Mouse (Mus musculus) CD4-positive helper T cell, adult 2 months (primary cell): Measurements from ENCODE around the gene Ern1.
"Not testable (repeated sequence)": the region's sequence is repeated elsewhere in the genome, so short reads cannot be mapped to it uniquely, and the experiment has no call there.

Experiments used
- DNase-seq: peaks from one replicate; pipeline ENCODE4 v3.0.0-alpha.2; 2012; ENCODE audit warnings: low read depth, missing footprints, low spot score

The Ern1 gene

GRCm38 (mm10) chr11:106480530-106480885, 7.1 kb downstream of the Ern1 start:
- no peak for DNase-seq

- no peak for DNase-seq
Observed at GRCm38 (mm10) chr11:106479619-106480529, 7.8 kb downstream of the Ern1 start.

GRCm38 (mm10) chr11:106478745-106479144, 8.9 kb downstream of the Ern1 start:
- no peak for DNase-seq

GRCm38 (mm10) chr11:106477505-106478160, 10.0 kb downstream of the Ern1 start:
- no peak for DNase-seq

- DNase-seq, result no peak
Observed at GRCm38 (mm10) chr11:106475309-106475708, 12.3 kb downstream of the Ern1 start.

- no peak for DNase-seq
Observed at GRCm38 (mm10) chr11:106471629-106472028, 16.0 kb downstream of the Ern1 start.

GRCm38 (mm10) chr11:106468509-106468908, 19.1 kb downstream of the Ern1 start:
- DNase-seq, result no peak

GRCm38 (mm10) chr11:106465932-106466331, 21.7 kb downstream of the Ern1 start:
- no peak for DNase-seq

GRCm38 (mm10) chr11:106465545-106465903, 22.1 kb downstream of the Ern1 start:
- DNase-seq, result no peak

- no peak for DNase-seq
Observed at GRCm38 (mm10) chr11:106464681-106465544, 22.7 kb downstream of the Ern1 start.

- DNase-seq, result no peak
Observed at GRCm38 (mm10) chr11:106463845-106464244, 23.8 kb downstream of the Ern1 start.

- DNase-seq, result no peak
Observed at GRCm38 (mm10) chr11:106462309-106462708, 25.3 kb downstream of the Ern1 start.

GRCm38 (mm10) chr11:106461145-106461932, 26.3 kb downstream of the Ern1 start:
- no peak for DNase-seq

- DNase-seq, result no peak
Observed at GRCm38 (mm10) chr11:106460671-106461070, 27.0 kb downstream of the Ern1 start.

- DNase-seq, result no peak
Observed at GRCm38 (mm10) chr11:106458540-106458939, 29.1 kb downstream of the Ern1 start.

- no peak for DNase-seq
Observed at GRCm38 (mm10) chr11:106443646-106444045, 44.0 kb downstream of the Ern1 start.

- DNase-seq, result not testable (repeated sequence)
Observed at GRCm38 (mm10) chr11:106442564-106442963, 45.1 kb downstream of the Ern1 start.

- no peak for DNase-seq
Observed at GRCm38 (mm10) chr11:106440318-106440717, 47.3 kb downstream of the Ern1 start.

- DNase-seq, result no peak
Observed at GRCm38 (mm10) chr11:106439355-106439754, 48.3 kb downstream of the Ern1 start.

- peak; percentile 51 for DNase-seq
Observed at GRCm38 (mm10) chr11:106438524-106439177, 49.0 kb downstream of the Ern1 start.

- DNase-seq, result no peak
Observed at GRCm38 (mm10) chr11:106437543-106437942, 50.1 kb downstream of the Ern1 start.
